Mouse (Mus musculus): ENCODE data around the gene Tmem206.

Tmem206 gene

GRCm38 (mm10) chr1:191348996-191349395 lies 23.3 kb downstream of the Tmem206 start:
- in situ Hi-C loops (cut with MboI, MseI) = loop anchor here (25.0 kb wide), 1 partner anchor 188 kb away; no protein-coding TSS in a partner anchor

DNA sequence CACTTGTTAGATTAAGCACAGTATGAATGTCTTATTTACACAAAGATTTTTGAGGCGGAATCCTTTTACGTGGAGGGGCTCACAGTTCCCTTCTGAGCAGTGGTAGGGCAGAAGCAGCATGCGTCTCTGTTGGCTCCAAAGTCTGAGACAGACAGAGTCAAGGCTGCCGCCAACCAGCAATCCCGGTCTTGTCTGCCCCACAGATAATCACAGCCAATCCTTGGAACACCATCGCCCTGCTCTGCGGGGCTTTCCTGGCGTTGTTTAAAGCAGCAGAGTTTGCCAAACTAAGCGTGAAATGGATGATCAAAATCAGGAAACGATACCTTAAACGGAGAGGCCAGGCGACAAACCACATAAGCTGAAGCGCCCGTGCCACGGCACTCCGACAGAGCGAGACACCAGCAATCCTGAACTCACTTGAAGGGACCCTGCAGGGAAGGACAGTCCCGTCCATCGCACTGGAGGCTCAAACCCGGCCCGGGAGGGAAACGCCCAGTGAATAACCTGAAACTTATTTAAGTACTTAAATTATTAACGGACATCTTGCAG lies 23.9 kb downstream of the Tmem206 start:
- in situ Hi-C loops (cut with MboI, MseI) = loop anchor here (25.0 kb wide), 1 partner anchor 188 kb away; no protein-coding TSS in a partner anchor

DNA sequence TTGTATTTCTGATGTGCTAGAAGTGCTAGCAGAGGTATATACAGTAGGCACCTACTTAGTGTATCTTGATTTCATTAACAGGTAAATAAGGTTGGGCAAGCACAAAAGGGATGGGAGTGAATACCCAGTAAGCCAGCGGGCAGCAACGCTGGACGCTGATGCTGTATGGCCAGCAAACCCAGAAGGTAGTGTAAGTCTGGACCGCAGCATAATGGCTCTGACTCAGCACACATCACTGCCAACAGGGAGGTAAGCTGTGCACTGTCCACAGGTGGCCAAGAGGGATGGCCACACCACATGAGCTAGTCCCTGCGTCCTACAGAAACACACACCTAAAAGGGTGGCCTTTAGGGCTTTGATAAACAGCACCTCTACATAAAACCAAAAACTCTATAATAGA lies 24.6 kb downstream of the Tmem206 start:
- in situ Hi-C loops (cut with MboI, MseI) = no loop called here

DNA sequence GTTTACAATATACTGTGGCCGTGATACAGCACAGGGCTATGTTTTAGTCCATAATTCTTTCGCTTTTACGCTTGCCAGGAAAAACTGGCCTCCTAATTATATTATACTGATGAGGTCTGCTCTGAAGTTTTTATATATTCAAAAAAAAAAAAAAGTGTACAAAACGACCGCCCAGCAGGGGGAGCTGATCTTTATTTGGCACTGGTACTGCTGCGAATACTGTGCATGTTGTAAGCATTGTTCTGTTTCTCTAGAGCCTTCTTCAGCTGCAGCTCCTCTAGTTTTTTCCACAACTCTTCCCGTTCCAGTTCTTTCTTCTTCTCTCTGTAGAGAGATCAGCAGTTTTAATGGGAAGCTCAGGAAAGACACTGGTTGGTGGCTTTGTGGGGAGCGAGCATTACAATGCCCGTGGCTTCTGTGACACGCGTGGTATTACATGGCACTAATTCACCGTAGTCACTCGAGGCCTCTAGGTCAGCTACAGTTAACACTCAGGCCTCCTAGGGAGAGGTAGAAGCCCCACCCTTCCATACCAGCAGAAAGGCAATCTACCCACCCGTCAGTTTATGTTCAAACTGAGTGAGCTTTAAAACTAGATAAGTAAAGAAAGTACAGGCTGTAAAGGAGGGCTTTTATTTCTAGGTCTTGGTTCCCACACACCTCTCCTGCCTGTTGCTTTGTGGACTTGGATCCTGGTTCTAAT lies 27.2 kb downstream of the Tmem206 start:
- in situ Hi-C loops (cut with MboI, MseI) = no loop called here

DNA sequence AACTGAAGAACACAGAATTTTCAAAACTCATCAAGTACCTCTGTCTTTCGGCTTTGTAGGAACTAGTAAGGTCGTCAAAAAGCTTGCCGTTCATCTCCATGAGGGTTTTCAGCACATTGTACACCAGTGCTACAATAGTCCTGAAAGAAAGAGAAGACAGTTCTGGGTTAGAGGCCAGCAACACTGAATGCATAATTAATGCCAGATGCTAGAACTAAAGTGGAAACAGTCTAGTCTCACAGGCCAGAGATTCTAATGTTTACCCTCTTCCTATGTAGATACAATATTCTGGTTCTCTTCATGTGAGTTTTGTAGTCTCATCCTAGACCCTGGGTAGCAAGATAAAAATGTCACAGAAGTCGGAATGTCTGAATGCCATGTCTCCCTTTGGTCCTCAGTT lies 28.1 kb downstream of the Tmem206 start:
- in situ Hi-C loops (cut with MboI, MseI) = no loop called here

GRCm38 (mm10) chr1:191356936-191357335 lies 31.2 kb downstream of the Tmem206 start:
- in situ Hi-C loops (cut with MboI, MseI) = no loop called here

DNA sequence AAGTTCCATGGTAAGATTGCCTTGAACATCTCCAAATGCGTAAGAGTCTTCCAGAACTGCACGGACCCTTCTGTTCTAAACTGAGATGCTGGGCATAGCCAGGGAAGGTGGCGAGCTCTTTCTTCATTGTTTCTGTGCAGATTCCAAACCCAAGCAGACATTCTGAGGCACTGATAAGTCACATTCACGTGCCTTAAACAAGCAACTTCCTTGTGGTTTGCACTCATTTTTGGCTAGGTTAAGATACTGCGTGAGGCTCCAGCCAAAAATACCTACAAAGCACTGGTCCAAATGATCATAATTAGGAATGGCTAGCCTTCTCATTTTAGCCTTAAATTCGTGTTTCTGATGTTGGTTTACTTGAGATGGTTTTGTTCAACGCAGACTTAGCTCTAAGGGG lies 33.8 kb downstream of the Tmem206 start:
- in situ Hi-C loops (cut with MboI, MseI) = no loop called here

GRCm38 (mm10) chr1:191362412-191362811 lies 36.7 kb downstream of the Tmem206 start:
- in situ Hi-C loops (cut with MboI, MseI) = no loop called here

DNA sequence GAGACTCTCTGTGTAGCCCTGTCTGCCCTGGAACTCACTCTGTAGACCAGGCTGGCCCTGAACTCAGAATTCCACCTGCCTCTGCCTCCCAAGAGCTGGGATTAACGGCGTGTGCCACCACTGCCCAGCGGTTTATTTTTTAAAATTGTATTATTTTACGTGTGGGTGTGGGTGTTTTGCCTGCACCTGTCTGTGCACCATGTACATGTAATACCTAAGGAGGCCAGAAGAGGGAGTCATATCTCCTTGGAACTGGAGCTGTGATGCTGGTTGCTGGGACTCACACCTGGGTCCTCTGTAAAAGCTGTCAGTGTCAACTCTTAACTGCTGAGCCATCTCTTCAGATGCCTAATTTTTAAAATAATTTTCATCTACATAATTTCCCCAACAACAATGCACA lies 38.8 kb downstream of the Tmem206 start:
- in situ Hi-C loops (cut with MboI, MseI) = no loop called here

GRCm38 (mm10) chr1:191368193-191368592 lies 42.5 kb downstream of the Tmem206 start:
- in situ Hi-C loops (cut with MboI, MseI) = loop anchor here (5.0 kb wide), 1 partner anchor 534 kb away; no protein-coding TSS in a partner anchor

DNA sequence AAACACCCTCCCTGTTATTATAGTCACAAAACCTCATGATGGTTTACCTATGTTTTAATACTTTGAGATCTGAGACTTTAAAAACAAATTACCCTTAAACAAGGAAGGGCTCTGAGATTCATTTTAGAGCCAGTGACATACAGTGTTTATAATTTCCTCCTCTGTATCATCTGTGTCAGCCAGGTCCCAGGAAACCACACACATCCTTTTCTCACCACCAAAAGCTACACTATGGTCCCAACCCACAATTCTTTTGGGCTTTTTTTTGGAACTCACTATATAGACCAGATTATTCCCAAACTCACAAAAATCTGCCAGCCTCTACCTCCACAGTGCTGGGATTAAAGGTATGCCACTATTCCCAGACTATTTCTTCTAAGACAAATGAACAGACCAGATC lies 43.4 kb downstream of the Tmem206 start:
- in situ Hi-C loops (cut with MboI, MseI) = loop anchor here (5.0 kb wide), 1 partner anchor 533 kb away; no protein-coding TSS in a partner anchor

DNA sequence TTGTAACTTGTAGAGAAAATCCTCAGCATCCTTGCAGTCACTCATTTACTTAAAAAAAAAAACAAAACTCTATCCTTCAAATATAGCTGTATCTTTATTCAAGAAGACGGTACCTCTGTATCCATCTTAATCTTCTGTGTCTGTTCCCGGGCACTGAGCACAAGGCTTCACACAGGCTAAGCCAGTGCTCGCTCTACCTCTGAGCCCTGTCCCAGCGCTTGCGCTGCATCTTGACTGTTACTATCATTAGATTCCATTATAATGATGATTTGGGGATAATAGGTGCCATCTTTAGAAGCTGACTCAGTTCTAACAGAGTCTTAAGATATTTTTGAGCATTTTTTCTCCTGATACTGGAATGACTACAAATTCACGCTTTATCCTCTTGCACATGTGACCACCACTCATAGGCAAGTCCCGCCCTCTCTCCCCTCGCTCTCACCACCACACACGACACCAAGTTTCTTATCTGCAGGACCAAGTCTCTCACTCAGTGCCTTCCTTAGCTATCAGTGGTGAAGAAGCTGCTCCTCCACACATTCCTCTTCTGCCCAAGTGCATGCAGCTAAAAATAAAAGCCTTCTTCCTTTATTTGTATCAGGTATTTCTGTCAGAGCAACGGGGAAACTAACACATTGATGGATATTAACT lies 49.4 kb downstream of the Tmem206 start:
- in situ Hi-C loops (cut with MboI, MseI) = no loop called here

- in situ Hi-C loops (cut with MboI, MseI) = no loop called here
Observed at GRCm38 (mm10) chr1:191375644-191375998, 49.9 kb downstream of the Tmem206 start.

DNA sequence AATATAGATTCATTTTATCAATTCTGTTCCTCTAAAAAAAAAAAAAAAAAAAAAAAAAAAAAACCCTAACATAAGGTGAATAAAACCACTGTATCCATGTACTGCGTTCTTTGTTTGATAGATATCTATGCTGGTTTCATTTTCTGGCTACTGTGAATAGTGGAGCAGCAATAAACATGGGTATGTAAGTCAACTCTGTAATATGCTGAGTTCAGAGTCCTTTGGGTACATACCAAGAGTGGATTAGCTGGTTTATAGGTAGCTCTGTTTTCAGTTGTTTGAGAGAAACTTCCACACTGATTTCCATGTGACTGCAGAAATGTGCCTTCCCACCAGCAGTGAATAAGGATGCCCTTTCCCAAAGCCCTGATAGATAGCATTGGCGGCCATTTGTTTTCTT lies 52.4 kb downstream of the Tmem206 start:
- in situ Hi-C loops (cut with MboI, MseI) = no loop called here

DNA sequence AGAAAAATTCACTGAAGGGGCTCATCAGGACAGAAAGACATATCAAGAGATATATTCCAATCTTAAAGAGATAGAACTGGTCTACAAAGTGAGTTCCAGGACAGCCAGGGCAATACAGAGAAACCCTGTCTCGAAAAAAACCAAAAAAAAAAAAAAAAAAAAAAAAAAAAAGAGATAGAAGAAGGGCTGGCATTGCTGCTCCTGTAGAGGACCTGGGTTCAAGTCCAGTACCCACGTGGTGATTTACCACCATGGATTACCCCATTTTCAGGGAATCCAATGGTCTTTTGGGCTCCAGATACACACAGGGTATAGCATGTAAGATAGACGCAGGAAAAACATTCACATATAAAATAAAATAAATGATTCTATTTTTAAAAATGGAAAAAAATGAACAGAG lies 55.1 kb downstream of the Tmem206 start:
- in situ Hi-C loops (cut with MboI, MseI) = no loop called here

GRCm38 (mm10) chr1:191381955-191382736 lies 56.4 kb downstream of the Tmem206 start:
- in situ Hi-C loops (cut with MboI, MseI) = no loop called here

DNA sequence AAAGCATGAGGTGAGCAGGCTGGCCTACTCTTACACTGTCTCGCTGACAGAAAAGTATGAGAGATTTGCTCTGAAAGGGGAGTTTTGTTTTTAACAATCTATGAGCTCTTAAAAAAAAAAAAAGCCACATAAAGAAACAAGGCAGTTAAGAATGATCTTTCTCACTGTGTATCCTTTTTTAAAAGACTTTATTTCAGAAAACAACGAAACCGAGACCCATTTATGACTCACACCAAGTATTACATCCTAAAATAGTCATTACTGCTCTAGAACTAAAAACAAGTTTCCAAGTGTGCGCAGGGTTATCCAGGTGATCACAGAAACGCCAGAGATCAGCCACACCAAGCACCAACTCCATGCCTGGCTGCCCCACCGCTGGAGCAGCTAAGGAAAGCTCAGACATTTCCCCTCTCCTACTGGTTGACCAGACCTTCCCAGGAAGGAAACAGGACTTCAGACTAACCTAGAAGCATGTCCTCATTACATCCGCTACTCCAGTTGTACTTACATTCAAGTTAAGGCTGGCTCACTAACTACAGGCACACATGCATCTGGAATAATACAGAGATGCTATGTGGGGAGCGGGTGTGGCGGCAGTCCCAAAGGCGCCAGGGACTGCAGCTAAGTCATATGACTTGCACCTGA lies 59.2 kb downstream of the Tmem206 start:
- in situ Hi-C loops (cut with MboI, MseI) = no loop called here

DNA sequence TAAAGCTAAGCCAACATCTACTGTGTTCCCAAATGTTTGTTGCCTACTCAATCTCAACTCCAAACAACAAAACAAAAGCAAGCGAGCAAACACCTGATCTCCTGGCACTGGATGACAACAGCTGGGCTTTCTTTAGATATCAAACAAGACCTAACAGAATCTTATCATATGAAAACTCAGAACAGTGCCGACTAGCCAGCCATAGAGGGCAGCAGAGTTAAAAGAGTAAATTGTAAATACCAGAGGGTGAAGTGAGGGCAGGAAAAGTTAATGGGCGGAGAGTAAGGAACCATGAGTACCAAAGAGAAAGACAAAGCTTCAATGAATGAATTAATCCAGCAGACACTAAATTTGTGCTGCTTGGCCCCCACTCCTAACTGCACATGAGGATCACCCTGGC lies 65.6 kb downstream of the Tmem206 start:
- in situ Hi-C loops (cut with MboI, MseI) = no loop called here

DNA sequence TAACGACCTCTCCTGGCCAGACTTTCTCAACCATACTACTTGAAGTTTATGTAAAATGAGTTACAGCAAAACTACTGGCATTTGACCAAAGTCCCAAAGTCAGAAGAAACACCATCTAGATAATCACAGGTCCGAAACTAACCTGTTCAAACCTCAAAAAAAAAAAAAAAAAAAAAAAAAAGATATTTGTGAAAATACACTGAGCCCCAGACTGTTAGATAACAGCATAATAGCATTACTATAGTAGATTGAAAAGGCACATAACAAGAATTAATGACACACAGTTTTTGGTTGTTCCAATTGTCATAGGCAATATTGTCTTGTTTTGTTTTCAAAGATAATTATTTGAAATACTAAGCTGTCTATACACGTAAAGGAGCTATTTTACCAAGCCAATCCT lies 67.8 kb downstream of the Tmem206 start:
- in situ Hi-C loops (cut with MboI, MseI) = no loop called here

DNA sequence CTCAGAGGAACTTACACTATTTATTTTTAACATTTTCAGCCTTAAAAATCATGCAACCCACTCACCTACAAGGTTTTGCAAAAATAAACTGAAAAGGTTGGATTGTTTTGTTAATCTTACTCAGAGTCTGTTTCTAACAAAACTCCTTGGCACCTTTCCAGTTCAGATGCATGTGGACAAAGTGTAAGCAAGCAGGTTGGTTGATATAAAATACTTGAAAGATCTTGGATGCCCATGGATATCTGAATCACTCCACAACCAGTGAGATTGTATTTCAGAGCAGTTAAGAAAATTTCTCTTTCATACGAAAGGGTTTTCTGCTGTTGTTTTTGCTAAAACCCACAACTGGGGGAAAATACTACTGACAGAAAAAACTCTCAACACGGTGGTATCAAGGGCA lies 68.4 kb downstream of the Tmem206 start:
- in situ Hi-C loops (cut with MboI, MseI) = no loop called here

DNA sequence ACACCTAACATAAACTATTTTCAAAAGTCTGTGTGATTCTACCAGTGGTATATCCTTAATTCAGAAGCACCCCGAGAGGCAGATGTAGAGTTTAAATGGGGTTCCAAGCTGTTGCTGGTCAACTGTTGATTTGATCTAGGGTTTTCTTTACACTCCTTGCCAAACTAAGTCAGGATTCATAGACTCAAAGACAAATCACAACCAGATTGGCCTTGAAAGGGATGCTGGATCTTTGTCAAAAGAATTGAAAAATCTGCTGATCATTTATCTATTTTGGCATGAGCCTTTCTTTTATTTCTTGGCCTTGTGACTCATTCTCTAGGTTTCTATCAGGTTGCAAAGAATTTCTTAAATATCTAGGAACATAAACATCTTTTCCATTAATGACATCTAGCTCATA lies 69.5 kb downstream of the Tmem206 start:
- in situ Hi-C loops (cut with MboI, MseI) = no loop called here
